Mouse (Mus musculus) left cerebral cortex, adult 8-10 months (tissue): ENCODE results near the gene Morn4. TPM values are rescaled to one million over a fixed set of nuclear protein-coding genes. Genes with fewer than 3 reads are reported as not detected.
"Not testable (repeated sequence)": the region's sequence is repeated elsewhere in the genome, so short reads cannot be mapped to it uniquely, and the experiment has no call there.

Experiments
- DNase-seq, 2 experiments: peaks; one replicate each; pipeline ENCODE4 v3.0.0; 2022; ENCODE audit warnings: low spot score in 2 of 2
- total RNA-seq, 4 experiments: library from RNA; stranded (reverse); gene quantifications; 2 replicates each; pipeline ENCODE4 v1.2.4; 2022

Morn4 gene
- total RNA-seq, 4 experiments from 2014 or later = 64.8 to 72.4 (median 68.3) TPM

DNA sequence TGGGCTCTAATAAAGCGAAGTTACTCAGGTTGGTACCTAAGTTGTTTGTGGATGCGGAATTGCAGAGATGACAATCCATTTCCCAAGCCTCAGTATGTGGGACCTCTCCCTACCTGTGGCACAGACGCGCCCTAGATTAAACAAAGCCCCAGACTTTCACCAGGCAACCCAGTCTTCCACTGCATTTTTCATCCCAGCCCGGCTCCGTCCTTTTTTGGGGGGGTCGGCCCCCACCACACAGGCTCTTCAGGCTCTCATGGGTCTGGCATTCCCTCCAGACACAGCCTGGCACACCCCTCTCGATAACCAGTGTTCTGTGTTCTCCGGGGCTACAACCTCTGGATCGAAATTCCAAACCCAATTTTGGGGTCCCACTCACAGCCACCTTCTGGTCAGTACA, 467 bp downstream of the Morn4 start:
- no peak for DNase-seq

GRCm38 (mm10) chr19:42081613-42082012, 4.5 kb downstream of the Morn4 start:
- not testable (repeated sequence) for DNase-seq

DNA sequence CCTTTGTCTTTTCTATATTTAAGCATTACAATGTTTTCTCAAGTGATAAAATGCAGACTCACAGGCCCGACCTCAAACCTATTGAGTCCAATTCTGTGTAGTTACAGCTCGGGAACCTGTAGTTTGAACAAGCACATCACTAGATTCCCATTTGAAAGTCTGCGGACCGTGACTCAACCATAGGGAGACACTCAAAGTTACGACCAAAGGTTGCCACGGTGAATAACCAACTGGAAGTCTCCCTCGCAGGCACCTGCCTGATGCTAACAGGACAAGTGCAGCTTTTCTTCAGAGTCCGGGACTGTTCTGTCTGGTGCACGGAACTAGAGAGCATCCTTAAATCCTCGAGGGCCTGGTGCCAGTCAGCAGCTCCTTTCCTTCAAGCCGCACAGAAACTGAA, 5.7 kb downstream of the Morn4 start:
- DNase-seq = no peak

- DNase-seq = no peak
These were observed 6.2 kb downstream of the Morn4 start for GRCm38 (mm10) chr19:42079950-42080349.

DNA sequence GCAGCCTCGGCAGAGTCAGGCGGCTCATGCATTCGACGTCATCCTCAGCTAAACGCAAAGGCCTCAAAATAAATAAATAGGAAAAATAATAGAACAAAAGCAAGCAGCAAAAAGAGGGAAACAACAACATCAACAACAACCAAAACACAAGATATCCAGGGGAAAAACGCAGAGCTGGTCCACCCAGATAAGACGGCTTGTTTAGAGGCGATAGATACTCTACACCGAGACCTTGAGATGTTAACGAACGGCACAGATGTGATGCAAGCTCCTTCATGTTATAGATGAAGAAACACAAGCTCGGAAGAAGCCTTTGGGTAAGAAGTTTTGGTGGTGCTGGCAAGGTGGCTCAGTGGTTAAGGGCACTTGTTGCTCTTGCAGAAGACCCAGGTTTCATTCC, 7.2 kb downstream of the Morn4 start:
- DNase-seq = no peak

- DNase-seq = no peak
These were observed 7.6 kb downstream of the Morn4 start for GRCm38 (mm10) chr19:42078566-42078965.

DNA sequence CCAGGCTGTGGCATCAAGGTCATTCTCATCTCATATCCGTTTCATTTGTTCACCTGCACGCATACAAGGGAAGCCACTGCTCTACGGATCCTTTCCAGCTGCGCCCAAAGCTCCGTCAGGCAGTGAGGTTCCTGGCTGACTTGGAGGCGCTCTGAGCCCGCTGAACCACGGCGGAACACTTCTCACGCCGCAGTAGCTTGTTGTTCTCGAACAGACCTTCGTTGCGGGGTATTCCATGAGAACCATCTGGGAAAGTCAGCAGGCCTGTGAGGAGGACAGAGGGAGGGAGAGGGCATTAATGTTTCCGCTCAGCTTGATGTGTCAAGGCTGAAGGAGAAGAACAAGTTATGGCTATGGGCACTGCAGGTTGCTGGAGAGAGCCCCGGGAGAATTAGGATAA, 10.2 kb downstream of the Morn4 start:
- DNase-seq = no peak

DNA sequence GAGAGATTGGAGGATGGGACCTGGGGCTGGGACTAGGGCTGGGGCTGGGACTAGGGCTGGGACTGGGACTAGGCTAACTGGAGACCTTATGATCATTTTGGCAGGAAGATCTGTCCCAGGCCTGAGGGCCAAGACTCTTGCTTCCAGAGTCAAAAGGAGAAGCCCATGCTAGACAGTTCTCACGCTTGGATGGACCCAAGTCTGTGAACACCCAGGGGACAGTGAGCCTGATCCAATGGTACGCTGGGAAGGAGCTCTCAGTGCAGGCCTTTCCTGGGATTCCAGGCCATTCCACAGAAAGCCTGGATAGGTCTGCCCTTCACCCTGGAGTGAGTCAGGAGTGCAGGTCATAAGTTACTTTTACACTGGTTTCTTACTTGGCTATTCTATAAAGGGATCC, 11.1 kb downstream of the Morn4 start:
- no peak for DNase-seq

- DNase-seq = no peak
These were observed 13.4 kb downstream of the Morn4 start for GRCm38 (mm10) chr19:42072802-42073201.

- DNase-seq = no peak
These were observed 14.1 kb downstream of the Morn4 start for GRCm38 (mm10) chr19:42071886-42072608.

- DNase-seq = no peak
These were observed 14.9 kb downstream of the Morn4 start for GRCm38 (mm10) chr19:42071221-42071620.

DNA sequence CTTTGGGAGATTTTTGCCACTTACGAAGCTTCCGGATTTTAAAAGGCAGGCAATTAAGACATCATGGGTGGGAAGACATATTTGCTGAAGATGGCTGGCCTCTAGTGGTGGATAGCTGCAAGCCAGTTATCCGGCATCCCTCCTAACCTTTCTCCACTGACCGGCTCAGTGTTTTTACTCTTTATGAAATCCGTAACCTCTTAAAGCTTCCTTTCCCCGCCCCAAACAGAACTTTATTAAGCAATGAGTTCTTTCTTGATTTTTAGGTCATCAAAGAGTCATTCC, 17.0 kb downstream of the Morn4 start:
- no peak for DNase-seq

- no peak for DNase-seq
These were observed 17.5 kb downstream of the Morn4 start for GRCm38 (mm10) chr19:42068441-42069240.

DNA sequence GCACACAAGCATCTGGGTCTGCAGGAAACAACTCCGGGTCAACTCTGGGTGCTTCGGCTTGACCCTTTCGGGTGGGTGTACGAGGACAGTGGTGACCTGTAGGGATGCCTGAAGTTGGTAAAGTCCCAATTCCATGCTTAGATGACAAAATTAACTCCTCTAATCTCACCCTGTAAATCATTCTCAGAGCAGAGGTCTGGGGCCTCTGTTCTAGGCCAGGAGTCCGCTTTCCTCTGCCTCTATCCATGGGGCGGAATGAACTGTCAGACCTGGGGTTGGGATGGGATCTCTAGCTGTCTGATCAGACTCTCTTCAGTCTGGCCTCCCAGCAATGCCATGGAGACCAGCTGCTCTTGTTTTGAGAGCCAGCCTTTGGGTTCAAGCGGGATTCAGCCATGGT, 24.7 kb downstream of the Morn4 start:
- no peak for DNase-seq

DNA sequence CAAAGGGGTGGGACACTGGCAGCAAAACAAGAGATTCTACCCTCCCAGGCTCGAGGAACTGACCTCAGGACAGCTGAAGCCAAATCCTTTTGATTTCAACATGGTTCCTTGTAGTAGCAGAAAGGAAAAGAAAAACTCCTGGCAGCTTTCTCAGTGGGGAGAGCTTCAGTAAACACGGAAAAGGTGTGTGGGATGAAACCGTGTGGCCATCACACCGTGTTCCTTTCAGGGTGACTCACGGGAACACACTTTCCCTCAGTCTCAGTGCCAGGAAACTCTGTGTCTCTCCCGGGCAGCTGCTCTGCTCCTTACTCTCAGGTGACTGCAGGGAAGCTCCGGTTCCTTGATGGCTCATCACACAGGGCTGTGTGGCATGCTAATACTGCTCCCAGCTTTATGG, 27.7 kb downstream of the Morn4 start:
- DNase-seq = no peak

GRCm38 (mm10) chr19:42056719-42057409, 29.3 kb downstream of the Morn4 start:
- DNase-seq = no peak

DNA sequence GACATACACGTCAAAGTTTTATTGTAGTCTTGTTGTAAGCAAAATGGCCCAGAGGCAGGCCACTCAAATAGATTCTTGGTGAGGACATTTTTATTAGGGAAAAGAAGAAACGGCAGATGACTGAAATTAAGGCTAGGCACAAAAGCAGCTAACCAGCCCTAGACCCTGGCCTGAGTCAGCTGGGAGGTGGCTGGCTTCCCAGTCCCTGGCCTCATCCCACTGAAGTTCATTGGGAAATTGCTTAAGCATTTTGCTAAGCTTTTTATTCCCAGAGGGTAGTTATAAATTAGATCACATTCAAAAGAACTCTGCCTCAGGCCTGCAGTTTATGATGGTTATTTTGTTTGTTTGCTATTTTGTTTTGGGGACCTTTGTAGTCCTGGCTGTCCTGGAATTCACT, 30.3 kb downstream of the Morn4 start:
- DNase-seq = no peak

GRCm38 (mm10) chr19:42054255-42054654, 31.9 kb downstream of the Morn4 start:
- no peak for DNase-seq

DNA sequence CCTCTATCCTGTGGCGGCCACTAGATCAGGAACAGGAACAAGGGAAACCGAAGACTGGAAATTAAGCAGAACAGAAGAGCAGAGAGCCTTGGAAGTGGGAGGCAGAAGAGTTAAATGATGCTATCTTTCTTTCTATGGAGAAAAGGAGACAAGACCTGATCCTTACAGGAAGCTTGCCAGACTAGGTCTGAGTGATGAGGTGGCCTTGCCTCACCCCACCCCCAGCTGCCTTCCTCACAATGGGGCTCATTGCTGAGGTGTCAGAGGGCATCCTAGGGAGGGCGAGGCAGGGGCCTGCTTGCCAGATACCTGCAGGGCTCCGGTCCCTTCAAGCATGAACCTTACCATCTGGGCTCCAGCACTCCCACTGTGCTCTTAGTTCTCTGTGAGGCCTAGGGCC, 34.2 kb downstream of the Morn4 start, which contains the start of gene 4933411K16Rik:
TSS of gene 4933411K16Rik (plus strand) at position 301 of the 400 bp plus-strand sequence.
- DNase-seq = no peak

DNA sequence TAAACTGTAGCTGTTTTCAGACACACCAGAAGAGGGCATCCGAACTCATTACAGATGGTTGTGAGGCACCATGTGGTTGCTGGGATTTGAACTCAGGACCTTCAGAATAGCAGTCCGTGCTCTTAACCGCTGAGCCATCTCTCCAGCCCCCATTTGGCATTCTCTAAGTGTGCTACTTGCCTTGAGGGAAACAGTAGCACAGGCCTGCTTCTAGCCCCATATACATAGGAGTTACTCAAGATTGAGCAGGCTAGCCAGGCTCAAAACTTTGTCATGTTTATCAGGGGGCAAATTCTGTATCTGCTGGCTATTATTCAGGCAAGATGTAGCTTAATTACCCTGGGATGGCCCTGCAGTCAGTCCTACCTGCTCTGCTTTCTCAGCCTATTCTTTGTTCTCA, 34.8 kb downstream of the Morn4 start:
- no peak for DNase-seq

DNA sequence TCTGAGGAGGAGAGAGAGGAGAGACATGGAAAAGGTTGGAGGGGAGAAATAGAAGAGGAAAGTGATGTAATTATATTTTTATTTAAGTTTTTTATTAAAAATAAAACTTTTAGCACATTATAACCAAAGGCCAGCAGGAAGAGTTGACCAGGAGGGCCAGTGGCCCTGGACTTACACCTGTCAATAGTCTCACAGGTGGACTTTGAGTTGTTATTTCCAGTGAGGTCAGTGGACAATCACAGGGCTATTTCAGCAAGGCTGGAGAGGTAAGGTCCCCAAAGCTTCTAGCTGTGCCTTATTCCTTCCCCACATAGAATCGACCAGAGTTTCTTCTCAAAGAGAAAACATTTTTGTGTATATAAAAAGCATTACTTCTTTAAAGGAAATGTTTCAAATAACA, 35.9 kb downstream of the Morn4 start:
- no peak for DNase-seq
